Mouse (Mus musculus) spleen, adult 2 months (tissue): ENCODE results near the gene Zbtb16. TPM values are rescaled to one million over a fixed set of nuclear protein-coding genes. Genes with fewer than 3 reads are reported as not detected.

Source experiments
- DNase-seq, 2 experiments: peaks; one replicate each; pipeline versions ENCODE4 v3.0.0 to v3.0.0-alpha.2; 2012 to 2021; ENCODE audit warnings: low spot score in 2 of 2, low read depth in 1 of 2
- H3K27ac ChIP-seq: fragments of 200-500 bp; 2 replicates; pipeline ENCODE4 v1.5.1; 2012; ENCODE audit warnings: low read length, inconsistent platforms; ENCODE audit not compliant: insufficient read depth
- H3K27me3 ChIP-seq: fragments of 200-500 bp; 2 replicates; pipeline ENCODE4 v1.6.1; 2012; ENCODE audit warnings: mild to moderate bottlenecking, moderate library complexity, low read length, inconsistent platforms; ENCODE audit not compliant: control insufficient read depth, insufficient read depth
- H3K36me3 ChIP-seq: fragments of 200-500 bp; 2 replicates; pipeline ENCODE4 v1.6.1; 2012; ENCODE audit warnings: mild to moderate bottlenecking, low read length, inconsistent platforms; ENCODE audit not compliant: control insufficient read depth, insufficient read depth
- H3K4me1 ChIP-seq: fragments of 200-500 bp; 2 replicates; pipeline ENCODE4 v1.6.1; 2011; ENCODE audit warnings: inconsistent platforms; ENCODE audit not compliant: control insufficient read depth, insufficient read depth, insufficient read length
- H3K4me3 ChIP-seq: fragments of 200-500 bp; 2 replicates; pipeline ENCODE4 v1.5.1; 2011; ENCODE audit warnings: mild to moderate bottlenecking, inconsistent platforms; ENCODE audit not compliant: insufficient read depth, insufficient read length; ENCODE audit errors: extremely low read depth
- CTCF ChIP-seq: fragments of 200-500 bp; IDR thresholded peaks from 2 replicates; pipeline ENCODE4 v1.5.1; 2011; ENCODE audit warnings: mild to moderate bottlenecking, inconsistent platforms; ENCODE audit not compliant: insufficient read depth, insufficient read length, insufficient replicate concordance; ENCODE audit errors: extremely low read depth
- POLR2A ChIP-seq: fragments of 200-500 bp; IDR thresholded peaks from 2 replicates; pipeline ENCODE4 v1.6.1; 2011; ENCODE audit warnings: low read depth, low read length, inconsistent platforms
- WGBS: fragments of 180-500 bp; shearing (Covaris S2); methylation state at CpG from one replicate; pipeline ENCODE4 v1.1.7; 2018; 5-methylcytosine and 5-hydroxymethylcytosine counted together
- polyA plus RNA-seq: library from polyadenylated mRNA; depleted of rRNA; stranded (reverse); fragments of >200 nt; gene quantifications from 2 replicates; pipeline ENCODE4 v1.2.3, GENCODE M21; 2012

The Zbtb16 gene
- polyA plus RNA-seq, 1 experiment = 2.5 TPM

GRCm38 (mm10) chr9:48710355-48711295 lies 125.4 kb downstream of the Zbtb16 start:
- H3K4me3 ChIP-seq = no peak overlapping the region
- TF ChIP-seq CTCF (no peak), POLR2A (no peak)
- no peak overlapping the region for H3K27ac ChIP-seq
- DNase-seq = no peak
- H3K4me1 ChIP-seq = no peaks in the 10 kb centered on the region
- H3K27me3 ChIP-seq = no peaks in the 10 kb centered on the region
- 77% methylated on average over 17 of the region's 17 CpGs for WGBS
- H3K36me3 ChIP-seq = no peaks in the 10 kb centered on the region

- no peak for DNase-seq
- no peak overlapping the region for H3K27ac ChIP-seq
- 62% methylated on average over 6 of the region's 6 CpGs for WGBS
- no peaks in the 10 kb centered on the region for H3K36me3 ChIP-seq
- H3K4me1 ChIP-seq = no peaks in the 10 kb centered on the region
- TF ChIP-seq POLR2A = no peak
- no peak for TF ChIP-seq CTCF
- no peak overlapping the region for H3K4me3 ChIP-seq
- H3K27me3 ChIP-seq = no peaks in the 10 kb centered on the region
Observed at GRCm38 (mm10) chr9:48707824-48708229, 128.2 kb downstream of the Zbtb16 start.

- Histone ChIP-seq H3K27ac (no peak overlapping the region), H3K36me3 (no peaks in the 10 kb centered on the region), H3K4me1 (no peaks in the 10 kb centered on the region), H3K4me3 (no peak overlapping the region), H3K27me3 (no peaks in the 10 kb centered on the region)
- TF ChIP-seq CTCF (no peak), POLR2A (no peak)
- 45% methylated on average over 14 of the region's 14 CpGs for WGBS
- no peak for DNase-seq
Observed at GRCm38 (mm10) chr9:48707134-48707823, 128.7 kb downstream of the Zbtb16 start.

- no peak for TF ChIP-seq POLR2A
- TF ChIP-seq CTCF = no peak
- no peak overlapping the region for H3K27ac ChIP-seq
- H3K27me3 ChIP-seq = no peaks in the 10 kb centered on the region
- DNase-seq = no peak
- no peaks in the 10 kb centered on the region for H3K36me3 ChIP-seq
- no peak overlapping the region for H3K4me3 ChIP-seq
- H3K4me1 ChIP-seq = no peaks in the 10 kb centered on the region
- 84% methylated on average over 4 of the region's 4 CpGs for WGBS
Observed at GRCm38 (mm10) chr9:48701296-48701695, 134.7 kb downstream of the Zbtb16 start.

- TF ChIP-seq POLR2A = no peak
- no peak for TF ChIP-seq CTCF
- DNase-seq = no peak
- H3K4me1 ChIP-seq = no peaks in the 10 kb centered on the region
- H3K36me3 ChIP-seq = no peaks in the 10 kb centered on the region
- H3K27me3 ChIP-seq = no peaks in the 10 kb centered on the region
- H3K4me3 ChIP-seq = no peak overlapping the region
- 90% methylated on average over 8 of the region's 8 CpGs for WGBS
- no peak overlapping the region for H3K27ac ChIP-seq
Observed at GRCm38 (mm10) chr9:48700871-48701270, 135.2 kb downstream of the Zbtb16 start.

DNA sequence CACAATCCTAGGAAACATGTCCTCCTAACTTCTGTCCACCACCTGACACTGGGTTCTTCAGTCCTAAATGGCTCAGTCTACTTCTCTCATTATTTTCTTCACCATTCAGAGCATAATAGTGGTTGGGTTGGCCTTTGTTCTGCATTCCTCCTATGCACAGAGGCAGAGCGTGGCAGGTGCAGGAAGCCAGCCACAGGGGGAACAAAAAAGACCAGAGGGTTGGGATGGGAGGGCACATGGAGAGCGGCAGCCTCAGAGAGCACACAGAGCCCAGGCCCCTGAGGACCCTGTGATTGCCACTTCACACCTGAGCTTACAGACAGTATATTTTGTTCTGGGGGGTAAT lies 138.6 kb downstream of the Zbtb16 start:
- no peak overlapping the region for H3K4me3 ChIP-seq
- H3K27me3 ChIP-seq = no peaks in the 10 kb centered on the region
- no peak for TF ChIP-seq POLR2A
- H3K36me3 ChIP-seq = no peaks in the 10 kb centered on the region
- WGBS = 58% methylated on average over 2 of the region's 2 CpGs
- no peaks in the 10 kb centered on the region for H3K4me1 ChIP-seq
- DNase-seq = no peak
- H3K27ac ChIP-seq = no peak overlapping the region
